In genomic region chr12:53888624-53889023, GRCm38 (mm10) we compare ENCODE assay signal across 25 mouse cellular contexts.
DNase-seq lines count a peak whose midpoint lies in the region; ATAC-seq lines count a peak whose summit lies in the region.
"Had no signal": no experiment of that assay in that cellular context is flagged by ENCODE, and none has a peak within 500 bp of the region (broad histone marks: within the 10 kb centered on the region; RNA-seq: fewer than 3 reads in every experiment).

No protein-coding gene starts in this region.

- DNase-seq in 3T3-L1 (ENCODE audit: low read depth, low spot score) (peak; percentile 82), NIH3T3 (ENCODE audit: low read depth) (peak; percentile 74)
- DNase-seq in retina, embryonic 14.5 days (ENCODE audit: low spot score), result peak; percentile 38
- DNase-seq in kidney, adult 8-10 months, result no peak
- DNase-seq: adrenal gland, adult 2 months; cerebellum, adult 11-12 months; cerebellum, postnatal 25 days; embryo, embryonic 11 days; gastrocnemius, postnatal 25 days; heart, adult 18-20 months; heart, postnatal 14 days; kidney, adult 11 months; kidney, postnatal 14 days; liver, embryonic 13.5 days; lung, adult 2 months had no signal

- H3K4me2 ChIP-seq in hindbrain, embryonic 15.5 days, result no peak overlapping the region
- no peak overlapping the region for H3K4me2 ChIP-seq in hindbrain, embryonic 12.5 days (replicated peaks)
- no peak overlapping the region for H3K4me2 ChIP-seq in kidney, embryonic 16.5 days (replicated peaks; ENCODE audit: low read depth, low read length)
- H3K4me2 ChIP-seq: embryonic facial prominence, embryonic 15.5 days; heart, embryonic 13.5 days; limb, embryonic 12.5 days; liver, embryonic 13.5 days; midbrain, embryonic 13.5 days had no signal

- no peak overlapping the region for H3K9ac ChIP-seq in hindbrain, embryonic 15.5 days
- no peak overlapping the region for H3K9ac ChIP-seq in hindbrain, embryonic 12.5 days
- H3K9ac ChIP-seq in kidney, embryonic 16.5 days (replicated peaks; ENCODE audit: low read length), result no peak overlapping the region
- H3K9ac ChIP-seq: embryonic facial prominence, embryonic 15.5 days; heart, embryonic 13.5 days; limb, embryonic 12.5 days; liver, embryonic 13.5 days; midbrain, embryonic 13.5 days had no signal

- H3K36me3 ChIP-seq in hindbrain, embryonic 15.5 days, result no peaks in the 10 kb centered on the region
- no peaks in the 10 kb centered on the region for H3K36me3 ChIP-seq in hindbrain, embryonic 12.5 days
- no peaks in the 10 kb centered on the region for H3K36me3 ChIP-seq in kidney, embryonic 16.5 days (ENCODE audit: insufficient read depth, low read length)
- H3K36me3 ChIP-seq: embryonic facial prominence, embryonic 15.5 days; heart, embryonic 13.5 days; limb, embryonic 12.5 days; liver, embryonic 13.5 days; midbrain, embryonic 13.5 days had no signal

- 44% methylated on average over 4 of the region's 4 CpGs for WGBS in hindbrain, embryonic 15.5 days
- 54% methylated on average over 4 of the region's 4 CpGs for WGBS in hindbrain, embryonic 12.5 days
- 74% methylated on average over 4 of the region's 4 CpGs for WGBS in kidney, embryonic 16.5 days

- ATAC-seq in hindbrain, embryonic 15.5 days (ENCODE audit: low FRiP score, low read depth), result no peak
- ATAC-seq in hindbrain, embryonic 12.5 days (ENCODE audit: low FRiP score), result no peak
- no peak for ATAC-seq in kidney, embryonic 16.5 days (ENCODE audit: low FRiP score, low TSS enrichment)
- ATAC-seq: forebrain, embryonic 16.5 days; midbrain, embryonic 13.5 days had no signal

- H3K27ac ChIP-seq in hindbrain, embryonic 15.5 days (replicated peaks), result peak overlapping the region; percentile 25; the same call in 1 of the 2 replicates
- H3K27ac ChIP-seq in hindbrain, embryonic 12.5 days, result no peak overlapping the region
- H3K27ac ChIP-seq in kidney, embryonic 16.5 days (ENCODE audit: low read length), result no peak overlapping the region
- H3K27ac ChIP-seq: embryonic facial prominence, embryonic 15.5 days; heart, embryonic 13.5 days; layer of hippocampus, adult 2 months; limb, embryonic 12.5 days; liver, embryonic 13.5 days; midbrain, embryonic 13.5 days had no signal

- H3K27me3 ChIP-seq in hindbrain, embryonic 15.5 days, result no peaks in the 10 kb centered on the region
- H3K27me3 ChIP-seq in hindbrain, embryonic 12.5 days, result no peaks in the 10 kb centered on the region
- no peaks in the 10 kb centered on the region for H3K27me3 ChIP-seq in kidney, embryonic 16.5 days (ENCODE audit: insufficient read depth, low read length)
- H3K27me3 ChIP-seq: embryonic facial prominence, embryonic 15.5 days; heart, embryonic 13.5 days; limb, embryonic 12.5 days; liver, embryonic 13.5 days; megakaryocyte, embryonic 14.5 days; midbrain, embryonic 13.5 days had no signal

- no peak overlapping the region for H3K4me3 ChIP-seq in hindbrain, embryonic 15.5 days
- H3K4me3 ChIP-seq in hindbrain, embryonic 12.5 days, result no peak overlapping the region
- no peak overlapping the region for H3K4me3 ChIP-seq in kidney, embryonic 16.5 days (ENCODE audit: low read length)
- H3K4me3 ChIP-seq: embryonic facial prominence, embryonic 15.5 days; heart, embryonic 13.5 days; layer of hippocampus, adult 2 months; limb, embryonic 12.5 days; liver, embryonic 13.5 days; megakaryocyte, embryonic 14.5 days; midbrain, embryonic 13.5 days had no signal

- H3K4me1 ChIP-seq in hindbrain, embryonic 15.5 days (replicated peaks), result no peaks in the 10 kb centered on the region
- H3K4me1 ChIP-seq in hindbrain, embryonic 12.5 days, result no peaks in the 10 kb centered on the region
- H3K4me1 ChIP-seq in kidney, embryonic 16.5 days (ENCODE audit: insufficient read depth, low read length), result no peaks in the 10 kb centered on the region
- H3K4me1 ChIP-seq: embryonic facial prominence, embryonic 15.5 days; heart, embryonic 13.5 days; liver, embryonic 13.5 days; megakaryocyte, embryonic 14.5 days had no signal

- H3K9me3 ChIP-seq in hindbrain, embryonic 15.5 days, result no peaks in the 10 kb centered on the region
- no peaks in the 10 kb centered on the region for H3K9me3 ChIP-seq in hindbrain, embryonic 12.5 days (replicated peaks)
- H3K9me3 ChIP-seq in kidney, embryonic 16.5 days (ENCODE audit: low read length), result no peaks in the 10 kb centered on the region
- H3K9me3 ChIP-seq: embryonic facial prominence, embryonic 15.5 days; heart, embryonic 13.5 days; limb, embryonic 12.5 days; liver, embryonic 13.5 days; megakaryocyte, embryonic 14.5 days; midbrain, embryonic 13.5 days had no signal

Comparison
In these comparisons a context has a peak if more than half of its experiments do, and no peak if none do; other contexts are left out.
1. DNase-seq: peak in 3T3-L1 (single experiment), NIH3T3 (single experiment) and retina, embryonic 14.5 days (single experiment); none in kidney, adult 8-10 months (0 of 2).